In the genomic region with DNA sequence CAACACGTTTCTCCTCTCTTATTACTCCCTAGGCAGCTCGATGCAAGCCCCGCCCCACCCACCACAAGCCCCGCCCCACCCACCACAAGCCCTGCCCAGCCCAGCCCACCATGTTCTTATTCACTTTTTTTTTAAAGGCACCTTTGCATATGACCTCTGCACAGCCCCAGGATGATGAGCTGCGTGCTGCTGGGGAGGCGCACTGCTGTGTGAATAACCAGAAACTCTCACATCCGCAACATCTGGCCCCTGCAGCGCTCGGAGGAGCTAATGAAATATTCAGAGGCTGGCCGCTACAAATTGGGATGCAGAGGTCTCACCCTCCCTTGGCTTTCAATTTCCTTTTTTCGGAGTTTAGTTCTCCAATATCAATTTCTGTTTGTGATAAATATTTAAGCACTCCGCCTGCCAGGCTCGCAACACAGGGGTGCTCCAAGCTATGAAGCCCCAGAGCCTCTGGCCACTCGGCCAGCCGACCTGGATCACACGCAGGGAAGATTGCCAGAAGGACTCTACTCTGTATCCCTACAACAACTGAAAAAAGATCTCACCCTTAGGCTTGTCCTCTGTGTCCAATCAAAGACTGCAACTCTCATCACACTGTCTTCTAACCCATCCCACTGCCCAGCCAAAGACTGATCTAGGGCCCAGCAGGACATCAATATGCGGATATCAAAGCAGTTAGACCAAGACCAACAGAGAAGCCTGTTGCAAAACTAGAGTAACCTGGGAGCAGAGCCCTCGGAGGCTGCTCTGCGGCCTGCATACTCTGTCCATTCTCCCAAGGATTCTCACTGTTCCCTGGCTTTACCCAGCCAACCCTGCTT, we compare ENCODE assay signal across 15 mouse cellular contexts.
DNase-seq lines count a peak whose midpoint lies in the region; ATAC-seq lines count a peak whose summit lies in the region.
"Had no signal": no experiment of that assay in that cellular context is flagged by ENCODE, and none has a peak within 500 bp of the region (broad histone marks: within the 10 kb centered on the region; RNA-seq: fewer than 3 reads in every experiment).

No protein-coding gene starts in this region.

- no peak overlapping the region for H3K4me3 ChIP-seq in hindbrain, embryonic 11.5 days (ENCODE audit: low read depth, low read length)
- H3K4me3 ChIP-seq in midbrain, embryonic 10.5 days = no peak overlapping the region
- H3K4me3 ChIP-seq: forebrain, embryonic 10.5 days; layer of hippocampus, adult 2 months; megakaryocyte, embryonic 14.5 days had no signal

- no peak for ATAC-seq in hindbrain, embryonic 11.5 days (ENCODE audit: low FRiP score)

- H3K27me3 ChIP-seq in hindbrain, embryonic 11.5 days (ENCODE audit: control insufficient read depth, insufficient read depth, low read length) = no peaks in the 10 kb centered on the region
- no peaks in the 10 kb centered on the region for H3K27me3 ChIP-seq in midbrain, embryonic 10.5 days (ENCODE audit: low read depth, poor library complexity, severe bottlenecking)

- H3K9ac ChIP-seq in hindbrain, embryonic 11.5 days (ENCODE audit: low read depth, low read length) = no peak overlapping the region

- H3K27ac ChIP-seq in hindbrain, embryonic 11.5 days (ENCODE audit: low read depth, low read length) = no peak overlapping the region
- H3K27ac ChIP-seq in midbrain, embryonic 10.5 days (replicated peaks) = no peak overlapping the region
- H3K27ac ChIP-seq: forebrain, embryonic 10.5 days; layer of hippocampus, adult 2 months had no signal

- WGBS in hindbrain, embryonic 11.5 days = 41% methylated on average over 19 of the region's 19 CpGs
- 54% methylated on average over 19 of the region's 19 CpGs for WGBS in midbrain, embryonic 10.5 days

- 0 out of 2 replicates have a peak, but pooled peaks cover 3% of the 10 kb centered on the region for H3K4me1 ChIP-seq in hindbrain, embryonic 11.5 days (replicated peaks; ENCODE audit: control insufficient read depth, insufficient read depth, low read length)
- peaks cover 33% of the 10 kb centered on the region for H3K4me1 ChIP-seq in midbrain, embryonic 10.5 days

- peak overlapping the region; percentile 6; the same call in 1 of the 2 replicates for H3K4me2 ChIP-seq in hindbrain, embryonic 11.5 days (replicated peaks; ENCODE audit: low read depth, low read length)

- intact Hi-C loops in heart, postnatal 14 days (cut with DNase I) = no loop called here

- H3K9me3 ChIP-seq in hindbrain, embryonic 11.5 days (ENCODE audit: control insufficient read depth, low read length) = no peaks in the 10 kb centered on the region
- H3K9me3 ChIP-seq in midbrain, embryonic 10.5 days (replicated peaks) = no peaks in the 10 kb centered on the region
- H3K9me3 ChIP-seq: G1E had no signal

- H3K36me3 ChIP-seq in hindbrain, embryonic 11.5 days (ENCODE audit: control insufficient read depth, insufficient read depth, low read length) = no peaks in the 10 kb centered on the region
- H3K36me3 ChIP-seq in midbrain, embryonic 10.5 days = no peaks in the 10 kb centered on the region
- H3K36me3 ChIP-seq: forebrain, embryonic 10.5 days; G1E had no signal

- DNase-seq in urinary bladder, postnatal 14 days (ENCODE audit: low spot score) = peak; percentile 2
- no peak for DNase-seq in urinary bladder, postnatal 36 days (ENCODE audit: low spot score in 2 of 2)
- no peak for DNase-seq in hindbrain, embryonic 11.5 days (ENCODE audit: low spot score)
- DNase-seq in midbrain, embryonic 10.5 days (ENCODE audit: low spot score) = peak; percentile 19
- no peak for DNase-seq in adrenal gland, postnatal 25 days
- no peak for DNase-seq in spleen, postnatal 14 days (ENCODE audit: low spot score in 2 of 2)
- DNase-seq in heart, postnatal 14 days = no peak
- DNase-seq: adrenal gland, adult 2 months; cerebellum, adult 8-10 months; left cerebral cortex, postnatal 4 days; retina, postnatal 1 day had no signal

Comparison
In these comparisons a context has a peak if more than half of its experiments do, and no peak if none do; other contexts are left out.
1. DNase-seq: peak in urinary bladder, postnatal 14 days (single experiment) and midbrain, embryonic 10.5 days (single experiment); none in urinary bladder, postnatal 36 days (0 of 2), hindbrain, embryonic 11.5 days (single experiment), adrenal gland, postnatal 25 days (single experiment), spleen, postnatal 14 days (0 of 2) and heart, postnatal 14 days (0 of 2).